Mouse (Mus musculus): ENCODE results near the gene Zfp526. TPM values are rescaled to one million over a fixed set of nuclear protein-coding genes. Genes with fewer than 3 reads are reported as not detected.

Zfp526 gene
- polyA plus RNA-seq (2015; fragmentation: Nextera tagmentation; extraction: Ambion mirVana) = 1.6 and 1.9 TPM in 2 replicates

- Histone ChIP-seq H3K27me3 (ENCODE audit: control insufficient read depth, insufficient read depth, low read depth, low read length) (no peaks in the 10 kb centered on the region), H3K4me2 (ENCODE audit: low read depth, low read length) (peak within 1 kb of the TSS; percentile 91), H3K27ac (ENCODE audit: low read length) (peak within 1 kb of the TSS; percentile 98), H3K9me3 (replicated peaks; ENCODE audit: control insufficient read depth, low read length) (no peaks in the 10 kb centered on the region), H3K4me3 (ENCODE audit: low read depth, low read length) (peak within 1 kb of the TSS; percentile 98), H3K36me3 (ENCODE audit: control insufficient read depth, insufficient read depth) (peaks cover 30% of the 10 kb centered on the region), H3K9ac (ENCODE audit: low read depth, low read length) (peak within 1 kb of the TSS; percentile 88), H3K4me1 (ENCODE audit: control insufficient read depth, low read depth, low read length) (peaks cover 48% of the 10 kb centered on the region)
- under 1% methylated on average over 43 of the region's 45 CpGs for WGBS (ENCODE audit: insufficient replicate concordance)
- peak; percentile 86 for ATAC-seq (ENCODE audit: low read depth)
Observed at GRCm38 (mm10) chr7:25221102-25221883, at the start of gene Zfp526. Zfp526 (plus strand) TSS chr7:25221425.

- Histone ChIP-seq H3K4me2 (ENCODE audit: low read depth, low read length) (no peak overlapping the region), H3K27me3 (ENCODE audit: control insufficient read depth, insufficient read depth, low read depth, low read length) (peaks cover 29% of the 10 kb centered on the region), H3K4me3 (ENCODE audit: low read depth, low read length) (no peak overlapping the region), H3K36me3 (ENCODE audit: control insufficient read depth, insufficient read depth) (no peaks in the 10 kb centered on the region), H3K9me3 (replicated peaks; ENCODE audit: control insufficient read depth, low read length) (no peaks in the 10 kb centered on the region), H3K9ac (ENCODE audit: low read depth, low read length) (no peak overlapping the region), H3K4me1 (ENCODE audit: control insufficient read depth, low read depth, low read length) (no peaks in the 10 kb centered on the region), H3K27ac (ENCODE audit: low read length) (no peak overlapping the region)
- no peak for ATAC-seq (ENCODE audit: low read depth)
- 41% methylated on average over 5 of the region's 5 CpGs for WGBS (ENCODE audit: insufficient replicate concordance)
Observed at GRCm38 (mm10) chr7:25172669-25173068, 48.6 kb upstream of the Zfp526 start.

GRCm38 (mm10) chr7:25174343-25174742 is 46.9 kb upstream of the Zfp526 start:
- Histone ChIP-seq H3K4me1 (ENCODE audit: control insufficient read depth, low read depth, low read length) (no peaks in the 10 kb centered on the region; the same call in 1 of the 2 replicates), H3K27ac (ENCODE audit: low read length) (no peak overlapping the region), H3K36me3 (ENCODE audit: control insufficient read depth, insufficient read depth) (no peaks in the 10 kb centered on the region), H3K4me2 (ENCODE audit: low read depth, low read length) (no peak overlapping the region), H3K27me3 (ENCODE audit: control insufficient read depth, insufficient read depth, low read depth, low read length) (peaks cover 46% of the 10 kb centered on the region), H3K4me3 (ENCODE audit: low read depth, low read length) (no peak overlapping the region), H3K9me3 (replicated peaks; ENCODE audit: control insufficient read depth, low read length) (no peaks in the 10 kb centered on the region), H3K9ac (ENCODE audit: low read depth, low read length) (no peak overlapping the region)
- ATAC-seq (ENCODE audit: low read depth) = no peak
- WGBS (ENCODE audit: insufficient replicate concordance) = 62% methylated on average over 11 of the region's 11 CpGs

GRCm38 (mm10) chr7:25178317-25178716 is 42.9 kb upstream of the Zfp526 start:
- no peak for ATAC-seq (ENCODE audit: low read depth)
- H3K9me3 ChIP-seq (replicated peaks; ENCODE audit: control insufficient read depth, low read length) = no peaks in the 10 kb centered on the region
- no peaks in the 10 kb centered on the region; the same call in none of the 2 replicates for H3K4me1 ChIP-seq (ENCODE audit: control insufficient read depth, low read depth, low read length)
- no peak overlapping the region for H3K4me2 ChIP-seq (ENCODE audit: low read depth, low read length)
- WGBS (ENCODE audit: insufficient replicate concordance) = 2% methylated on average over 15 of the region's 17 CpGs
- H3K9ac ChIP-seq (ENCODE audit: low read depth, low read length) = no peak overlapping the region
- H3K27me3 ChIP-seq (ENCODE audit: control insufficient read depth, insufficient read depth, low read depth, low read length) = peaks cover 86% of the 10 kb centered on the region
- H3K27ac ChIP-seq (ENCODE audit: low read length) = no peak overlapping the region
- no peak overlapping the region for H3K4me3 ChIP-seq (ENCODE audit: low read depth, low read length)
- no peaks in the 10 kb centered on the region for H3K36me3 ChIP-seq (ENCODE audit: control insufficient read depth, insufficient read depth)

- Histone ChIP-seq H3K4me3 (ENCODE audit: low read depth, low read length) (peak overlapping the region; percentile 36), H3K9me3 (replicated peaks; ENCODE audit: control insufficient read depth, low read length) (no peaks in the 10 kb centered on the region), H3K27ac (ENCODE audit: low read length) (no peak overlapping the region), H3K4me1 (ENCODE audit: control insufficient read depth, low read depth, low read length) (no peaks in the 10 kb centered on the region; the same call in none of the 2 replicates), H3K9ac (ENCODE audit: low read depth, low read length) (no peak overlapping the region), H3K36me3 (ENCODE audit: control insufficient read depth, insufficient read depth) (no peaks in the 10 kb centered on the region), H3K27me3 (ENCODE audit: control insufficient read depth, insufficient read depth, low read depth, low read length) (peaks cover 89% of the 10 kb centered on the region), H3K4me2 (ENCODE audit: low read depth, low read length) (peak overlapping the region; percentile 56)
- ATAC-seq (ENCODE audit: low read depth) = no peak
- WGBS (ENCODE audit: insufficient replicate concordance) = 2% methylated on average over 55 of the region's 56 CpGs
Observed at GRCm38 (mm10) chr7:25178787-25179605, 42.2 kb upstream of the Zfp526 start.

- H3K4me1 ChIP-seq (ENCODE audit: control insufficient read depth, low read depth, low read length) = no peaks in the 10 kb centered on the region; the same call in none of the 2 replicates
- H3K9me3 ChIP-seq (replicated peaks; ENCODE audit: control insufficient read depth, low read length) = no peaks in the 10 kb centered on the region
- under 1% methylated on average over 35 of the region's 56 CpGs for WGBS (ENCODE audit: insufficient replicate concordance)
- no peaks in the 10 kb centered on the region for H3K36me3 ChIP-seq (ENCODE audit: control insufficient read depth, insufficient read depth)
- no peak within 1 kb of the TSS for H3K27ac ChIP-seq (ENCODE audit: low read length)
- ATAC-seq (ENCODE audit: low read depth) = 0 out of 2 replicates have a peak, but pooled peaks have one; percentile 27
- peaks cover 87% of the 10 kb centered on the region for H3K27me3 ChIP-seq (ENCODE audit: control insufficient read depth, insufficient read depth, low read depth, low read length)
- H3K4me2 ChIP-seq (ENCODE audit: low read depth, low read length) = peak within 1 kb of the TSS; percentile 56
- peak within 1 kb of the TSS; percentile 36 for H3K4me3 ChIP-seq (ENCODE audit: low read depth, low read length)
- H3K9ac ChIP-seq (ENCODE audit: low read depth, low read length) = no peak within 1 kb of the TSS
Observed at GRCm38 (mm10) chr7:25179606-25180161, 41.5 kb upstream of the Zfp526 start, which contains the start of gene Pou2f2. Pou2f2 (minus strand) TSS chr7:25179726.

- H3K4me2 ChIP-seq (ENCODE audit: low read depth, low read length) = no peak overlapping the region
- no peaks in the 10 kb centered on the region; the same call in none of the 2 replicates for H3K4me1 ChIP-seq (ENCODE audit: control insufficient read depth, low read depth, low read length)
- H3K4me3 ChIP-seq (ENCODE audit: low read depth, low read length) = no peak overlapping the region
- H3K27me3 ChIP-seq (ENCODE audit: control insufficient read depth, insufficient read depth, low read depth, low read length) = peaks cover 82% of the 10 kb centered on the region
- no peak for ATAC-seq (ENCODE audit: low read depth)
- under 1% methylated on average over 6 of the region's 6 CpGs for WGBS (ENCODE audit: insufficient replicate concordance)
- H3K9me3 ChIP-seq (replicated peaks; ENCODE audit: control insufficient read depth, low read length) = no peaks in the 10 kb centered on the region
- H3K36me3 ChIP-seq (ENCODE audit: control insufficient read depth, insufficient read depth) = no peaks in the 10 kb centered on the region
- H3K9ac ChIP-seq (ENCODE audit: low read depth, low read length) = no peak overlapping the region
- no peak overlapping the region for H3K27ac ChIP-seq (ENCODE audit: low read length)
Observed at GRCm38 (mm10) chr7:25180512-25180911, 40.7 kb upstream of the Zfp526 start.

GRCm38 (mm10) chr7:25181331-25181790 is 39.9 kb upstream of the Zfp526 start:
- Histone ChIP-seq H3K9ac (ENCODE audit: low read depth, low read length) (no peak overlapping the region), H3K36me3 (ENCODE audit: control insufficient read depth, insufficient read depth) (no peaks in the 10 kb centered on the region), H3K4me3 (ENCODE audit: low read depth, low read length) (no peak overlapping the region), H3K4me2 (ENCODE audit: low read depth, low read length) (no peak overlapping the region), H3K4me1 (ENCODE audit: control insufficient read depth, low read depth, low read length) (no peaks in the 10 kb centered on the region; the same call in none of the 2 replicates), H3K27me3 (ENCODE audit: control insufficient read depth, insufficient read depth, low read depth, low read length) (peaks cover 73% of the 10 kb centered on the region), H3K27ac (ENCODE audit: low read length) (no peak overlapping the region), H3K9me3 (replicated peaks; ENCODE audit: control insufficient read depth, low read length) (no peaks in the 10 kb centered on the region)
- WGBS (ENCODE audit: insufficient replicate concordance) = 1% methylated on average over 15 of the region's 15 CpGs
- ATAC-seq (ENCODE audit: low read depth) = peak; percentile 35; the same call in 1 of the 2 replicates

Data from liver, embryonic 16.5 days (tissue).